Mouse (Mus musculus) adrenal gland, adult 2 months (tissue): ENCODE measurements around the gene Numa1. TPM values are rescaled to one million over a fixed set of nuclear protein-coding genes. Genes with fewer than 3 reads are reported as not detected.
"Not testable (repeated sequence)": the region's sequence is repeated elsewhere in the genome, so short reads cannot be mapped to it uniquely, and the experiment has no call there.

Experiments used
- DNase-seq: peaks from one replicate; pipeline ENCODE4 v3.0.0; 2021
- polyA plus RNA-seq: library from polyadenylated mRNA; depleted of rRNA; stranded (reverse); fragments of >200 nt; gene quantifications from 2 replicates; pipeline ENCODE4 v1.2.3, GENCODE M21; 2012
- total RNA-seq, 2 experiments: library from RNA; stranded (reverse); gene quantifications; 2 replicates each; pipeline ENCODE4 v1.2.3; 2021

Gene Numa1
- total and polyA plus RNA-seq, 3 experiments, result 96.6 to 176 (median 167) TPM

DNA sequence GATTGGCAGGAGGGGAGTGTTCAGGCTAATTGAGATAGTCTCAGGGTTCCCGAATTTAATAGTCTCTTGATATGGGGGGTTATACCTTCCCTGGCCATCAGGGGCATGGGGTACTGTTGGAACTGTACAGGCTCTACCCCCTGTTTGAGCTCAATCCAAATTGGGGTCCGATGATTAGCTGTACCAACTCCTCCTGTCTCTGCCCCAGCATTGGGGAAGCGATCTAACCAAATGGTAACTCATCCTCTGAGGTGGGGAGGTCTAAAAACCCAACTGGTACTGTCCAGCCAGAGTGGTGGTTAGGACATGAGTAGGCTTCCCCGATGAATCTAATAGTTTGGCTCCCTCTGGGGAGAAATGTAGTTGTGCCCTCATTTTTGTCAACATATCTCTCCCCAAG lies 3.1 kb downstream of the Numa1 start:
- no peak for DNase-seq

DNA sequence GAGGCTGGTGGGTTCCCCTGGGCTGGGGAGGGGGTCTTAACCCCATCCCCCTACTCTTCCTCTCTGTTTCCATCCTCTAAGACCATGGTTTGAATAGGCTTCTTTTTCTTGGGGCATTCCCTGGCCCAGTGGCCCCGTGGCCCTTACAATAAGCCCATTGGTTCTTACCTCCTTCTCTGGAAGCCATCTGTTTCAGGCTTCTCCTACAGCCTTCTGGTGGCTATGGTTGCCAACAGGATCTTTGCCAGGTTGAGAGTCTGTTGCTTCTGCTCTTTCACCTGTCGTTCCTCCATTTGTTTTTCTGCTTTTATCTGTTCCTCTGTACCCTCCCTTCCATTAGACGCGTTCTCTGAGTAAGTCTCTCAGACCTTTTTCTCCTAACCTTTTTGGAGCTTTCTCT lies 3.7 kb downstream of the Numa1 start:
- DNase-seq, result no peak

DNA sequence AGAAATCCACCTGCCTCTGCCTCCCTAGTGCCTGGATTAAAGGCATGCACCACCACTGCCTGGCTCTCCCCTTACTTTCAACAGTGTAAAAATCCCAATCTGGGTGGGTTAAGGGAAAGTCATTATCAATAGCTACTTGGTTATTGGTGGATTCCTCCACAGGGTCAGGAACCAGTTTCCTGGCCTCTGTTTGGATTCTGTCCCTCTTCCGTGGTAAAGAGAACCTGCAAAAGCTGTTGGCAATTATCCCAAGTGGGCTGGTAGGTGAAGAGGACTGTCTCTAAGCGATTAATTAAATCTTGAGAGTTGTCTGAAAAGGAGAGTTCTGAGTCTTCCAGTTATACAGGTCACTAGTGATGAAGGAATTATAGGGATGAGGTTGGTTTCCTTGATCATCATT lies 4.4 kb downstream of the Numa1 start:
- no peak for DNase-seq

DNA sequence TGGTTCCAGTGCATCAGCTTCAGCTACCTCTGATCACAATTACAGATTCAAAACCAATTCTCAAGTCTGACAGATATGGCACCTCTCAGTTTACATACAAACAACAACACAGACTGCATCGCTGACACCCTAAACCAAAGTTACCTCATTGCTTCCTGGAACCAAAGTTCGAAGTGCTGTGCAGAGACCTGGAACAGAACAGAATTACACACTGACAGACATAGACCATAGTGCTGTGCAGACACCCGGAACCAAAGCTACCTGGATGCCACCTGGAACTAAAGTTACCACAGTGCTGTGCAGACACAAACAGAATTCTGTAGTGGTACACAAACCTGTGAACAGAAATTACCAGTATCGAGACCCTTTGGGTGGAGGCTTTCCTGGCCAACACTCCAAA lies 5.8 kb downstream of the Numa1 start:
- DNase-seq, result no peak

DNA sequence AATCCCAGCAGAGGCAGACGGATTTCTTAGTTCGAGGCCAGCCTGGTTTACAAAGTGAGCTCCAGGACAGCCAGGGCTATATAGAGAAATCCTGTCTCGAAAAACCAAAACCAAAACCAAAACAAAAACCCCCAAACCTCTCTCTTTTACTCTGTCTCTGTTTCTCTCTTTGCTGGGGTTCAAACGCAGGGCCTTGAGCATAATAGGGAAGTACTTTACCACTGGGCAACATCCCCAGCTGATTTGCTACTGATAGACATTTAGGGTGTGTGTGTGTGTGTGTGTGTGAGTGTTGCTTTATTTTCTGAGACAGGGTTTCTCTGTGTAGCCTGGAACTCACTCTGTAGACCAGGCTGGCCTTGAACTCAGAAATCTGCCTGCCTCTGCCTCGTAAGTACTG lies 15.1 kb downstream of the Numa1 start:
- DNase-seq, result not testable (repeated sequence)

DNA sequence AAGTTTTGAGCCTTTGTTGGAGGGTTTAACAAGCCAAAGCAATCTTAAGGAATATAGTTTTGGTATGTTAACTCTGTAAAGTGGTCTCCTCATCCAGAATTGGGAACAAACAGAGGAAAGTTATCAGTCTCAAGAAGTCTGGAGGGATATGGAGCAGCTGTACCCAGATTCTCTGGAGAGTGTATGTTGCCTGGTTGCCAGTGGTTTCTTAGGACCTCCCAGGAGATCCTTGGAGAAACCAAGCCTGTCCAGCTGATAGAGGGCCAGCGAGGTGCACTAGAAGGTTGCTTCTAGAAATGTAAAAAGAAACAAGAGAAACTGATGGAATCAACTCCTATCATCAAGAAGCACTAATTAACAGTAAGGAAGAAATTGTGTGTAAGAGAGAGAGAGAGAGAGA lies 17.7 kb downstream of the Numa1 start:
- no peak for DNase-seq

DNA sequence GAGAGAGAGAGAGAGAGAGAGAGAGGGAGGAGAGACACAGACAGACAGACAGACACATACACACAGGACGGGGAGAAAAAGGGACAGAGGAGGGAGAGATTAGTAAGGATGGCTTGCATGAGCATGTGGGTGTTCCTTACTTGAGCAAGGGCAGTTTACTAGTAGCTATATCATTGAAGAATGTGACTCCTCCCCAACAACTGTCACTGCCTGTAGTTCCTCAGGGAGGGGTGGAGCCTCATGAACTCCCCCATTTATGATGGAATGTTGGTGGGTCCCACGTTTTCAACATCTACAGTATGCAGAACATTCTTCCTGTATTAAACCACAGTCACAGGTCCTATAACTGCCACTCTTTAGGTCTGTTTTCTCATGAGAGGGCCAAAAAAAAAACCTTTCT lies 18.2 kb downstream of the Numa1 start:
- no peak for DNase-seq

DNA sequence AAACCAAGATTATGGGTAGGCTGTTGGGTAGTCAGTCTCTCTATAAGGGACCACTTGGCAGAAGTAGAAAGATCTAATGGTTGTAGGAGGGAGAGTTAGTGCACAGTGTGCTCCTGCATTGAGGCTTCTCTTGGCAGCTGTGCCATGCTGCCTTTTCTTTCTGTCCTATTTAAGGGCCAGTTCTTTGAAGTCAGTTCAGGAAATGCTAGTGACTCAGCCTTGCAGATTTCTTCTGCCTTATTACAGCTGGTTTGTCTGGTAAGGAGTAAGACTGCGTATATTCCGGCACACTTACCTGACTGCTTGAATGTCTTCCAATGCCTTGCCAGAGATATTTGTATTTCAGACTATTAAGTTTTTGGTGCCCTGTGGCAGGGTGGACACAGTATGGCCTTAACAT lies 20.3 kb downstream of the Numa1 start:
- peak; percentile 54 for DNase-seq

DNA sequence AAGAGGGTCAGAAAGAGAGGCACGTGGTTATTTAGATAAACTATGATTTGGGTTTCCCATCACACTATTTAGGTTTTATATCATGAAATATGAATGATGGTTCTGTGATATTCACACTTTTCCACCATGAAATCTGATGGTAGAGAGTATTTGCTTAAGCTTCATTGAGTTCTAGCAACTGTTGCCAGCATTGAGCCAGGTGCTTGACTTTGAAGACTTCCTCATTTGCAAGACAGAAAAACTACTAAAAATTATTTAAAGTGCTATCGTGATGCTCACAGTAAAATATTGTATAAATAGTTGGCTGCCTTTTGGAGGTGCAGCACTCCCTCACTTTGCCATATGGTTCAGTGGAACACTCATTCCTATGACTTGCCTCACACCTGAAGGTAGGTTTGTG lies 21.4 kb downstream of the Numa1 start:
- no peak for DNase-seq

DNA sequence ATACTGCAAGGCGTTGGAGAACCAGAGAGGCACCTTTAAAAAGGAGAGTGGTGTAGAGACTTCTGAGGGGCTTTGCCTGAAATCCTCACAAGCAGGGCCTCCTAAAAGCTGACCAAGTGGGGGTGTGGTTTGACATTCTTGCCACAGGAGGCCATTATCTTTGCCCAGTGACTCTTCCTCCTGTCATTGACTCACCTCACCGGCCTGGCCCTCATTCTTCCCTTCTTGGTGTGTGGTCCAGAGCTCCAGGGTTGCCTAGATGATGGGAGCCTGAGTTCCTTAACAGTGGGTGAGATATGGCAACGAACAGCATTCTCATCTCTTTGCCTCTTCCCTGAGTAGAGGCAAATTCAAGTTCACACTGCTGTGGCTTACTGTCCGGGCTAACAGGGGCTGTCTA lies 22.0 kb downstream of the Numa1 start:
- DNase-seq, result peak; percentile 38

DNA sequence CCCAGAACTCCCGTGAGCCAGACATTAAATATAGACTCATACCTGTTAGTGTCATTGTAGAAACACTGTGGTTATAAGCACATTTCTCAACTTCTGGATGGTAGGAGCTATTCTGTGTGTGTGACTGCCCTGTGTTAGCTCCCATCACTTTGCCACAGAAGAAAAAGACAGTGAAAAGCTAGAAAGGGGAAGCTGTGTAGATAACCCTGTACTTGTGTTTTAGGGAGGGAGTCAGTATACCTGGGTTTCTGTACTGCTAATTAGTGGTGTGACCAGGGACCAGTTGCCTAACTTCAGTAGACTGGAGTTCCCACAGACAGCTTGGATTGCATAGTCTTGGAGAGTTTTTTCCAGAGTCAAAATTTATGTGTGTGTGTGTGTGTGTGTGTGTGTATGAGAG lies 22.6 kb downstream of the Numa1 start:
- DNase-seq, result no peak

DNA sequence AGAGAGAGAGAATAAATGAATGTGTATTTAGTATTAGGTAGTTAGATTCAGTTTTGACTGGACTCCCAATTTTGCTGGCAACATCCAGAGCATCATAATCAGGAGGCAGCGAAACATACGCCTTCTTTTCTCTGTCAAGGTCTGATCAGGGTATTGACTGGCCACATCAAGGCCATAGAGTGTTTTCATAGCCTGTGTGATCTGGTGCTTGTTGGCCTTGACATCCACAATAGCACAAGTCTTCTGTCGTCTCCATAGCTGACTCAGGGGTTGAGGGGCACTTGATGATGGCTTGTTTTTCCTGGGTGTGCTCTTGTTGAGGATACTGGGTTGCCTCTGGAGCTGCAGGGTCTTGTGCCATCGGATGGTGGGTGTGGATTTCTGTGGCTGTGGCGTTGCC lies 23.0 kb downstream of the Numa1 start:
- peak; percentile 73 for DNase-seq

DNA sequence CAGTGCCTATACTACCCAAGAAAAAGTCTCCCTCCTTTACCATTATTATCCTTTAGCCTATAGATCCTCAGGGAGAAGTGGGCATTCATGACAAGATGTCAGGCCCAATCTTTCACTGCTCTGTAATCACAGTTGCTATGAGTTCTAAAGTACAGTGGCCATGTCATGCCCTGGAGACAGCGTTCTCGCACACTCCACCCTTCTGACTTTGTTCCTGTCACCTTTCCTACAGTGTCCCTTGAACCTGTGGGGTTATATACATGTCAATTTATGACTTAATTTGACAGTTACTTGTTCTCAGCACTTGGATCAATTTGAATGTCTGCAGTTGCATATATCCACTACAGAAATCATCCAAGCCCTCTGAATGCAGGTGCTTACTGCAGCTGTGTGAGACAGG lies 28.9 kb downstream of the Numa1 start:
- DNase-seq, result no peak

DNA sequence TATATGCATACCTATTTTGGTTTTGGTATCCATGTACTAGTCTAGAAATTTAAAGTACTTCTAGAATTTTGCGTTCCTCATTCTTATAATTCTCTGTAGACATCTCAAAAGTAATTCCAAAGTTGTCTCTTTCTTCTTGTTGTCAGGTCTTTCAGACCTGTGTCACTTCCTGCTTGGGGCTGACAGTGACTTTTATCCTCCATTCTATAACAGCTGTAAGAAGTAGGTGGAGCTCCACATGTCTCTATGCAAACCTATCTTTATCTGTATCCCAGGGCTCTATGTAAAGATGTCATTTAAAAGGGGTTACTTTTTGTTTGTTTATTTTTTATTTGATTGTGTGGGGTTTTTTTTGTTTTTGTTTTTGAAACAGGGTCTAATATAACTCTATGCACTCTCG lies 29.7 kb downstream of the Numa1 start:
- no peak for DNase-seq

DNA sequence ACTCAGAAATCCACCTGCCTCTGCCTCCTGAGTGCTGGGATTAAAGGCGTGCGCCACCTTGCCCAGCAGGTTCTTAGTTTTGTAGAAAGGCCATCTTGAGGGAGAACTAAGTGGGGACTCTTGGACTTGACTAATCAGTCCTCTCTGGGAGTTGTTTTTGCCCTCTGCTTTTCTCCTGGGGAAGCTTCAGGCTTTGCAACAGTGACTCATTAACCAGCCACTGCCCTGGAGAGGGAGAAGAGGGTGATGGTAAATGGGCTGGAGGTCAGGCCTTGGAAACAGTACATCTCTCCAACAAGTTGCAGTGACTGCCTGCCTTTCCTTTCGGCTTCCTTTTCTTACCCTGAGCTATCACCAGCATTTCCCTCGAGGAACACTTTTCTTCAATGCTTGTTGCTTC lies 30.6 kb downstream of the Numa1 start:
- peak; percentile 78 for DNase-seq

DNA sequence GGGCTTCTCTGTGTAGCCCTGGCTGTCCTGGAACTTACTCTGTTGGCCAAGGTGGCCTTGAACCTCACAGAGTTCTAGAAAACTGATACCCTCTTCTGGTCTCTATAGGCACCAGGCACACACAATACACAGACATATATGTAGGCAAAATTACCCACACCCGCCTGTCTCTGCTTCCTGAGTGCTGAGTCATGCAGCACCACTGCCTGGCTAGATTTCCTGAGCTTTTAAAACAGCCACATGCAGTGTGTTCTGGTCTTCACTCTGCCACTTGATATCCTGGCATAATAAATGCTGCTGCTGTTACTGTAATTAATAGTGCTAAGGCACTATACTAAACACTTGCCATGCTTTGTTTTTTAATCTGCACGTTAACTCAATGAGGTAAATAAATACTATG lies 31.7 kb downstream of the Numa1 start:
- DNase-seq, result no peak

DNA sequence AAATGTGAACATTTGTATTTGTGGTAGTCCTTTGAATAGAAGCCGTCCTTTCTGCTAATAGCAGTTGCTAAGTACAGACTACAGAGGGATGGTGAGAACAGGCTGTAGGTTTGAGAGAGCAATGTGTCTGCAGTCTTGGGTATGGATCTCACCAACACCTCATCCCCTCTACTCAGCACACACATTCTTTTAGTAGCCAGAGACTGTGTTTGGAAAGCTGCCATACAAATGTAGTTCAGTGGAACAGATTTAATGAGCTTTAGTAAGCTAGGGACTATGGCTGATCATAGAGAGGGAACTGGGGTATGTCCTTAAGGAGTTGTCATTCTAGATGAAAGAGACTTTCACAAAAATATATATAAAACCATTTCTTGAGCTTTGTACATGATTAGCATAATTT lies 33.3 kb downstream of the Numa1 start:
- DNase-seq, result no peak

DNA sequence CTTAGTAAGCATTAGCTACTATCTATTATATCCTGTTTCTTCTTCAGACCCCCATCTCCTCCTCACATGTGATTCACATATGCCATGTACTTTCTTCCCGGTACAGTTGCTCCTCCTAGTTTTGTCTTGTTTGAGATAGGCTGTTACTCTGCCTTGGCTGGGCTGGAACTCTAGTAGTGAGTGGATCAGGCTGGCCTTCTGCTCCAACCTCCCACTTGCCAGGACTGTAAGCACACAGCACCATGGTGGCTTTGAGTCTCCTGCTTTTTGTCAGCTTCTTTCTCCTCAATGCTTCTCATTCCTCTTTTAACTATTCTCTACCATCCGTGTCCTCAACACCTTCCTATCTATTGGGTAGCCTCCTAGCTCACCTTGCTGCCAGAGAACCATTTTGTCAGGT lies 34.8 kb downstream of the Numa1 start:
- no peak for DNase-seq

DNA sequence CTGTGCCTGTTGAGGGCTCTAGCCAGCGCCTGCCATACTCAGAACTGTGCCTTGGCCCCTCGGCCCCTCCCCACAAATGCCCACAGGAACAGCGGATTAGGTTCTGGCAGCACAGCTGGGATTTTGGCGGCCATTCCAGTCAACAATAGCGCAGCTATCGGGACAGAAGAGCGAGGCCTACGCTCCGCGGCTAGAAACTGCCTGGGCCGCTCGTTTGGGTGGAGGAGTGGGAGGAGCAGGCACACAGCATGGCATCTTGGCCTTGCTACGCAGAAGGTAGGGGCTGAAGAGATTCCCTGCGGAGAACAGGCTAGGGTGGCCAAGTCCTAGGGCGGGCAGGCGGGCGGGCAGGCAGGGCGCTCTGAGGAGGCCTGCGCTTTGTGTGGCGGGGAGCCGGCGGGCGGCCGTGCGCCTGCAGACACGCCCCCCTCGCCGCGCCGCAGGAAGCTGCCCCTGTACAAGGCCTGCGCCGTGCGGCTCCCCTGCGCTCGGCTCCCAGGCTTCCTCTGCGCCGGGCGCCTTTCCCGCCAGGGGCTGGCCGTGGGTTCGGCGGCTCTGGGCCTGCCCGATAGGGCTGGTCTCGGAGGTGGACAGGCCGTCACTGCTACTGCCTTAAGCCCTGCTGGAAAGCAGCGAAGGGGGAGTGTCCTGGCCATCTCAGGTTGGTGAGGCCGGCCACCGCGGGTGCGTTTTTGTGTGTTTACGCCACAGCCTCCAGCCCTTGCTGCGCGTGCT lies 36.0 kb downstream of the Numa1 start:
- DNase-seq, result peak; percentile 94

DNA sequence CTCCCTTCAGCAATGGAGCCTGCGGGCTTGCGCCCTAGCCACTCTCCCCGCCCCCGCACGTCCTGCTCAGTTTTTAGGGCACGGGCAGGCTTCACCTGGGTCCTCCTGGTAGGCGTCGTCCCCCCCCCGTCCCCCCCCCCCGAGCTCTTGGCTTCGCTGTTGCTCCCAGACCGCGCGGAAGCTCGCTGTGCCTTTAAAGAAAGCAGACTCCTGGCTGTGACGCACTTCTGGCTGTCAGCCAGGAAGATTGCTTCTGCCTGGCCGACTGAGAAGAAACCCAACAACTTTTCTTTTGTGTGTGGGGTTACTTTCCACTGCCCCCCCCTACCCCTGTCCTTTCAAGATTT lies 36.5 kb downstream of the Numa1 start:
- DNase-seq, result peak; percentile 92

DNA sequence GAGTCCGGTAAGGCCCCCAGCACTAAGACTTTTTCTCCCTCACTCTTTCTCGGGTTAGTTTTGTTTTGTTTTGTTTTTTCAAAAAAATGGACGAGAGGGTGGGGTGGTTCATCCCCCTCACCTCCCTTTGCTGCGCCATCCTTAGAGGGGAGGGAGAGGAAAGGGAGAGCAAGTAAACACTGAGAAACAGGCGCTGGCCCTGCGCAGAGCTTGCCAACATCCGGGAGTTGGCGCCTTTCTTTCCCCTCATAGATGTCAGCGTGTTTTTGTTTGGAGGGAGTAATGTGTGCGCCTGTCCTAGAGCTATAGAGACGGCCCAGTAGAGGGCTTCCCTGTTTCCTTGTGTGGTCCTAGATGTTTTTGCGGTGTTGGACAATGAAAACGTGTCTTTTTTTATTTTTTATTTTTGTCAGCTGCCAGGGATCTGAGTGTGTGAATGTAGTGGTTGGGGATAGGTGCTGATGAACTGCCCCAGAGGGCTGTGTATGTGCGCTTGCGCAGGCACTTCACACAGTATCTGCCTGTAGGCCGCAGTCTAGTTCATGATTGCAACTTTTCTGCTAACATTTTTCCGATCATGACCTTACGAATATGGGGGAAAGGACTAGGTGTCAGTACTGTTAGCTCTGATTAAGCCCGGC lies 37.0 kb downstream of the Numa1 start:
- peak; percentile 85 for DNase-seq

DNA sequence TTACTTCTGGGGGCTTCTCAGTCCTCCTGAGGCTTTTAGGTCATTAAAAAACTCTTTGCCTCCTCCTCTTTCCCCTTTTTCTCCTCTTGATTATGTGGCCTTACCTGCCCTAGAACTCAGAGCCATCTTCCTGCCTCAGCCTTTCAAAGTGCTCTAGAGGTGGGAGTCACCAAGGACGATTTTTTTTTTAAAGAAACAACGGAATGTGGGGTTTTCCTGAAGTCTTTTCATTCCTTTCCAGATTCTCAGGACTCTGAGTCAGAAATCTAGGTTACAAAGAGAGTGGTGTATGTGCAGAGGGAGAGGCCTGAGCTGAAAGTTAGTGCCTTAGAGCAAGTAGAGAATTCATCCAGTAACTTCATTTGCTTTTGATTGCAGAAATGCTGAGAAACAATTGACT lies 37.8 kb downstream of the Numa1 start:
- no peak for DNase-seq

DNA sequence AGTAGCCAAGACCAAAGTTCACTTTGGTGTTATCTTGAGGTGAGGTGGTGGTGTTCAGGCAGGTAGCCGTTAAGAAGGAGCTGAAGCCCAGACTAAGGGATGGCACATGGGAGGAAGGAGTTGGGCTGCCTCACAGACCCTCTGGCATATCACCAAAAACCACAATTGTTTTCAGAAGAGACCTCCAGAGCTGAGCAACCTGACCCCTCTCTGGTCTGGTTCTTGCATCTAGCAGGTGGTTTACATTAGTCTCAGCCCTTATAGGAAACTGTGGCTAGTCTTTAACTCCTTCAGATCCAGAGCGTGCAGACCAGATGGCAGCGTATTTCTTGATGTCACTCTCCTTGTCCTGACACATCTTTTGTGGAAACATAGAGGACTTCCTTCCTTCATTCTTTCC lies 39.8 kb downstream of the Numa1 start:
- no peak for DNase-seq

DNA sequence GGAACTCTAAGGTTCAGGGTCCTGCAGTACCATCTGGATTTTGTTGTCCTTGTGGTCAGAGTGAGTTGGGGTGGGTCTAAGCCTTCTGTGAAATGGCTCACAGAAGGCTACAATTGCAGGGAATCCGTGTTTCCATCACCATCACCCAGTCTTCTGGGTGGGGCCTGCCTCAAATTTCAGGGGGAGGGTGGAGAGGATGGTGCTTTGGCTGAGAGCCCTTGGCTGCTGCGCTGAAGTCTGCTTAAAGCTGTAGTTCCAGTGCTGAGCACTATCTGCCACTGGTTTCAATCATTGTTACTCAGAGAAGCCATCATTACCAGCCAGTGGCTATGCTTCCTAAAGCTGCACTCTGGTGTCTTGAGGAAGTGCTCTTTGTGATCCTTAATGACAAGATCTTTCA lies 40.6 kb downstream of the Numa1 start:
- DNase-seq, result peak; percentile 55
